Mouse (Mus musculus) liver, adult 2 months (tissue): ENCODE data around the gene Scgb1b30.
"Not testable (repeated sequence)": the region's sequence is repeated elsewhere in the genome, so short reads cannot be mapped to it uniquely, and the experiment has no call there.

Experiments
- CTCF ChIP-seq: fragments of 200-500 bp; IDR thresholded peaks from 2 replicates; pipeline ENCODE4 v1.5.1; 2011; ENCODE audit warnings: low read depth, low read length, control low read depth
- POLR2A ChIP-seq: fragments of 200-500 bp; IDR thresholded peaks from 2 replicates; pipeline ENCODE4 v1.6.1; 2011; ENCODE audit warnings: low read length, control low read depth; ENCODE audit not compliant: insufficient read depth; ENCODE audit errors: extremely low read depth

GRCm38 (mm10) chr7:34068132-34068531 lies 27.1 kb upstream of the Scgb1b30 start:
- TF ChIP-seq CTCF, POLR2A: not testable (repeated sequence)
